Comparison of ENCODE assay signal across 33 mouse cellular contexts in the genomic region with DNA sequence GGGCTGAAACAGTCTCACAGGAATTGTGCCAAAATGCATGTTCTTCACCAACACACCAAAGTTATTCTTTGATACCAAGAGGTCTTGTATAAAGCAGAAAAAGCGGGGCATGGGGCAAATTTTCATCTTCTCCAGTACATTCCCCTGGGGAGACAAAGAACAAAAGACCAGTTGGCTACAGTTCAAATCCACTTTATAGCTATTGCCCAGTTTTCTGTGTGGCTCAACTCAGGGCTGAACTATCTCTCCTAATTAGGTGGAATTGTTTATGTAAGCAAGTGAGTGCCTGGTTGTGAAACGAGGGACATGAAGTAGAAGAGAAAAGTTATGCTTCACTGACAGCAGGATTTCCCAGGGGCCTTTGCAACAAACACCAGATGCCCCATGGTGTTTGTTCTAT. TPM values are rescaled to one million over a fixed set of nuclear protein-coding genes. Genes with fewer than 3 reads are reported as not detected.
"Had no signal": no experiment of that assay in that cellular context is flagged by ENCODE, and none has a peak within 500 bp of the region (broad histone marks: within the 10 kb centered on the region; RNA-seq: fewer than 3 reads in every experiment).

No protein-coding gene starts in this region.

- H3K27ac ChIP-seq: embryonic facial prominence, embryonic 10.5 days; embryonic facial prominence, embryonic 12.5 days; embryonic facial prominence, embryonic 13.5 days; embryonic facial prominence, embryonic 15.5 days; forebrain, embryonic 10.5 days; forebrain, embryonic 12.5 days; forebrain, embryonic 13.5 days; forebrain, embryonic 15.5 days; gastrocnemius, adult 2 months; heart, adult 2 months had no signal

- H3K4me2 ChIP-seq: embryonic facial prominence, embryonic 12.5 days; embryonic facial prominence, embryonic 13.5 days; embryonic facial prominence, embryonic 15.5 days; forebrain, embryonic 12.5 days; forebrain, embryonic 13.5 days; forebrain, embryonic 15.5 days had no signal

- H3K36me3 ChIP-seq: embryonic facial prominence, embryonic 10.5 days; embryonic facial prominence, embryonic 12.5 days; embryonic facial prominence, embryonic 13.5 days; embryonic facial prominence, embryonic 15.5 days; forebrain, embryonic 10.5 days; forebrain, embryonic 12.5 days; forebrain, embryonic 15.5 days had no signal

- H3K4me1 ChIP-seq: embryonic facial prominence, embryonic 10.5 days; embryonic facial prominence, embryonic 12.5 days; embryonic facial prominence, embryonic 13.5 days; embryonic facial prominence, embryonic 15.5 days; forebrain, embryonic 10.5 days; forebrain, embryonic 12.5 days; forebrain, embryonic 13.5 days; forebrain, embryonic 15.5 days had no signal

- H3K27me3 ChIP-seq: embryonic facial prominence, embryonic 12.5 days; embryonic facial prominence, embryonic 13.5 days; embryonic facial prominence, embryonic 15.5 days; forebrain, embryonic 12.5 days; forebrain, embryonic 13.5 days; forebrain, embryonic 15.5 days had no signal

- ATAC-seq: forebrain, embryonic 13.5 days; forebrain, embryonic 14.5 days; forebrain, embryonic 15.5 days; forebrain, embryonic 16.5 days; forebrain, postnatal 0 days had no signal

- H3K9ac ChIP-seq: embryonic facial prominence, embryonic 12.5 days; embryonic facial prominence, embryonic 13.5 days; embryonic facial prominence, embryonic 15.5 days; forebrain, embryonic 12.5 days; forebrain, embryonic 13.5 days; forebrain, embryonic 15.5 days; forebrain, postnatal 0 days had no signal

- H3K4me3 ChIP-seq: embryonic facial prominence, embryonic 10.5 days; embryonic facial prominence, embryonic 12.5 days; embryonic facial prominence, embryonic 13.5 days; embryonic facial prominence, embryonic 15.5 days; erythroblast, embryonic 14.5 days; forebrain, embryonic 10.5 days; forebrain, embryonic 12.5 days; forebrain, embryonic 13.5 days; forebrain, embryonic 15.5 days; gastrocnemius, adult 2 months; heart, adult 2 months had no signal

- DNase-seq: cerebellum, adult 9-10 months; cerebellum, adult 9-11 months; cerebellum, postnatal 10 days; cerebellum, postnatal 14 days; cerebellum, postnatal 25 days; cerebellum, postnatal 36 days; embryo, embryonic 11 days; forebrain, postnatal 0 days; gastrocnemius, adult 2 months; gastrocnemius, postnatal 10 days; gastrocnemius, postnatal 14 days; gastrocnemius, postnatal 25 days; gastrocnemius, postnatal 36 days; heart, adult 11 months; heart, adult 18-20 months; heart, adult 2 months had no signal

RNA-seq across cellular contexts. Expression of gene Gm13124, which starts 3.7 kb away (rescaled TPM):
- polyA plus RNA-seq: cortical plate, adult 2 months; embryonic facial prominence, embryonic 10.5 days; embryonic facial prominence, embryonic 11.5 days; embryonic facial prominence, embryonic 12.5 days; embryonic facial prominence, embryonic 13.5 days; embryonic facial prominence, embryonic 14.5 days; embryonic facial prominence, embryonic 15.5 days; erythroblast, embryonic 14.5 days; forebrain, embryonic 10.5 days; forebrain, embryonic 11.5 days; forebrain, embryonic 12.5 days; forebrain, embryonic 13.5 days; forebrain, embryonic 14.5 days; forebrain, embryonic 15.5 days; forebrain, embryonic 16.5 days; forebrain, postnatal 0 days; frontal cortex, adult 2 months; gonadal fat pad, adult 2 months; heart, adult 2 months had no signal

RNA-seq across cellular contexts. Expression of gene 9430007A20Rik, which starts 41.6 kb away (rescaled TPM):
- polyA plus RNA-seq: cortical plate, adult 2 months; embryonic facial prominence, embryonic 10.5 days; embryonic facial prominence, embryonic 11.5 days; embryonic facial prominence, embryonic 12.5 days; embryonic facial prominence, embryonic 13.5 days; embryonic facial prominence, embryonic 14.5 days; embryonic facial prominence, embryonic 15.5 days; erythroblast, embryonic 14.5 days; forebrain, embryonic 10.5 days; forebrain, embryonic 11.5 days; forebrain, embryonic 12.5 days; forebrain, embryonic 13.5 days; forebrain, embryonic 14.5 days; forebrain, embryonic 15.5 days; forebrain, embryonic 16.5 days; forebrain, postnatal 0 days; frontal cortex, adult 2 months; gonadal fat pad, adult 2 months; heart, adult 2 months had no signal

RNA-seq across cellular contexts. Expression of gene Aadacl4, which starts 52.3 kb away (rescaled TPM):
- polyA plus RNA-seq: cortical plate, adult 2 months; embryonic facial prominence, embryonic 10.5 days; embryonic facial prominence, embryonic 11.5 days; embryonic facial prominence, embryonic 12.5 days; embryonic facial prominence, embryonic 13.5 days; embryonic facial prominence, embryonic 14.5 days; embryonic facial prominence, embryonic 15.5 days; erythroblast, embryonic 14.5 days; forebrain, embryonic 10.5 days; forebrain, embryonic 11.5 days; forebrain, embryonic 12.5 days; forebrain, embryonic 13.5 days; forebrain, embryonic 14.5 days; forebrain, embryonic 15.5 days; forebrain, embryonic 16.5 days; forebrain, postnatal 0 days; frontal cortex, adult 2 months; gonadal fat pad, adult 2 months; heart, adult 2 months had no signal
